Mouse (Mus musculus) 3134 (cell line): Measurements from ENCODE around the gene Picalm.
"Not testable (repeated sequence)": the region's sequence is repeated elsewhere in the genome, so short reads cannot be mapped to it uniquely, and the experiment has no call there.

Source experiments
- DNase-seq: peaks from one replicate; pipeline ENCODE4 v3.0.0-alpha.2; 2011; ENCODE audit warnings: low spot score; ENCODE audit not compliant: insufficient read length; ENCODE audit errors: extremely low read depth

Picalm gene

DNA sequence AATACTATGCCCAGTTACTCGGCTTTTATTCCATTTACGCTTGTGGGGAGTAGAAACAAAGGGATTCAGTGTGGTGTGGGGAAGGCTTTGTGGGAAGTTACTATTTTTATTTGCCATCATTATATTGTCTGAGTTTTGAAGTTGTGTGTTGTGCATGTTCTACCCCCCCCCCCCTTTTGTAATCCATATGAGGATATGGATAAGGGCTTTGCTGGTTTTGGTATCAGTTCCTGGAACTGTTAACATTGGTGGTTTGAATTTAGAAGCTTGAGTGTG, 1.3 kb downstream of the Picalm start:
- DNase-seq = no peak

DNA sequence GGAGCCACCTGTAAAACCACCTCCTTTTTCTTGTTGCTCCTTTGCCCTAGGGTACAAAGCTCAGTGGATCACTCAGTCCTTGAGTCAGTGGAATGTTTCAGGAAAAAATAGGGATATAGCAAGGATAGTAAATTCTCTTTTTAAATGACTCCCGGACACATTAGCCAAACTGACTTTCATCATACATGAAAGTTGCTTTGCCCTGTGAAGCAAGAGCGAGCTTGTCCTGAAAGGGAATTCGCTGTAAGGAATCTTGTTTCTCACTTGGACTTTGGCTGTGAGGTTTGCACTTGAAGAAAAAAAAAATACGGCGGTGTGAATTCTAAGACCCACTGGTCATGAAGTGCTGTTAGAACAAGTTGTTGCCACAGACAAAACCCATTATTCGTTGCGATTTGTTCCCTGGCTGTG, 1.8 kb downstream of the Picalm start:
- DNase-seq = no peak

DNA sequence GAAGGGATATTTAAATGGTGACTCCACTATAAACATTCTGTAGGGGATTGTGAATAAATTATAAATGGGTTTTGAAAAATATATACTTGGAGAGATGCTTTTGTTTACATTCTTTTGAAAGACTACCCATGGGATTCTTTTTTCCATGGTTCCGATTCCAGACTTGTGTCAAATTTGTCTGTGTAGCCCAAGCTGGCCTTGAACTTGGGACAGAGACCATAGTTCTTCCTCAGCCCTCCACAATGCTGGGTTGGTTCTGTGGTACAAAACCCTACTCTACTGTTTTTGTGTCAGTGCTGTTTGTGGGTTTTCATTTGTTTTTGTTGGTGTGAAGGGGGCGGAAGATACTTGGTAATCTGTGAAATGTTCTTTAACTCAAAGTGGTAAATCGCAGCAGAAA, 2.3 kb downstream of the Picalm start:
- no peak for DNase-seq

DNA sequence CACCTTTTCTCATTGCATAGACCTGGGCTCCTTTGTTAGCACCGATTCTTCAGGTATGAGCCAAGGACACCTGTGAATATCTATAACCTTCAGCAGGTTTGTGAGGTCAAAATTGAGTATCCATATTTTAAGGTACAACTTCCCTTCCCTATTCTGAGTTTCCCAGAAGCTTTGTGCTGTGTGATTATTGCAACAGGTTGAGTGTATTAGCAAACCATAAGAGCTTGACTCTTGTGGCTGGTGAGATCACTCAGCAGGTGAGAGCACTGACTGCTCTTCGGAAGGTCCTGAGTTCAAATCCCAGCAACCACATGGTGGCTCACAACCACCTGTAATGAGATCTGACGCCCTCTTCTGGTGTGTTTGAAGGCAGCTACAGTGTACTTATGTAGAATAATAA, 6.7 kb downstream of the Picalm start:
- no peak for DNase-seq

DNA sequence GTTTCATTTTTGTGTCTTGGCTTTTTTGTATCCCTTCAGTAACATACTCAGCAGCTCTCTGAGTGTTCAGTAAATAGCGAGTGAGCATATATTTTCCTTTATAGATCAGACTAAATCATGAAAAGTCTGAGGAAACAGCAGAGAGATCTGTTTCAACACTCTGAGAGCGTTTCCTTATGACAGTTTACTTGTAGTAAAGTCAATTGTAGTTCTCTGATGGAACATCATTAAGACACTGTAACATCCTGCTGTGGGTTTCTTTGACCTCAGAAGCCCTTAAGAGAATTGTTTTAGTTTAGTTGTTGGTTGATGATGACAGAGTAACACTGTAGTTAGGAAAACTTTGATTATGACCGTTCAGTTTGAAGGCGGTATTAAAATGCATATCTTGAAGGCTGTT, 8.3 kb downstream of the Picalm start:
- DNase-seq = no peak

DNA sequence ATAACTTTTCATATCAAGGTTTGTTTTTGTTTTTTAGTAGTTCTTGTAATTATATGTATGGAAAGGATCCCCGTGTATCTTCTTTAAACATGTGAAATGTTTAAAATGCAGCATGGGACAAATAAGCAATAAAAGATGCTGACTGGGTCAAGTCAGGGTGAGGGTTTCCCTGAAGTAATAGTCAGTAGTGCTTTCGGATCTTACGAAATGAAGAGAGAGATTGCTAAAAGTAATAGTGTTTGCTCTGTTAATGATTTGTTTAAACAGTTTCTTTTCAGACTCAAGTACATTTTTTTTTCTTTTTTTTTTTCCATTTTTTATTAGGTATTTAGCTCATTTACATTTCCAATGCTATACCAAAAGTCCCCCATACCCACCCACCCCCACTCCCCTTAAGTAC, 10.3 kb downstream of the Picalm start:
- DNase-seq = no peak

DNA sequence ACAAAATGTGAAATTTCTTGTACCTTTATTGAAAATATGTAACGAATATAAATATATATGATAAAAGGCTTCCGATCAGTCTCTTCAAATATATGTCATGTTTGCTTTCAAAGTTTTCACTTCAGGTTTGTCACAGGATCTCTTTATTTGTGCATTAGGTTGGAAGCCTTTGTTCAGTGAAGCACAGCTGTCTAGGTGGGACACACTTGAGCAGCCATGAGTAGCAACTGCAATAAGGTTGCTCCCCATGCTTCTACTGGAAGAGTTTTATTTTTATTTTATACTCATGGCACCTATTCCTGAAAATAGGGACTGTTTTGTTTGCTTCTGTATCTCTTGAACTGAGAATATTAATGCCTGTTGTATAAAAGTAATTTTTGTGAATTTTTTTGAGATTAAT, 14.3 kb downstream of the Picalm start:
- no peak for DNase-seq

DNA sequence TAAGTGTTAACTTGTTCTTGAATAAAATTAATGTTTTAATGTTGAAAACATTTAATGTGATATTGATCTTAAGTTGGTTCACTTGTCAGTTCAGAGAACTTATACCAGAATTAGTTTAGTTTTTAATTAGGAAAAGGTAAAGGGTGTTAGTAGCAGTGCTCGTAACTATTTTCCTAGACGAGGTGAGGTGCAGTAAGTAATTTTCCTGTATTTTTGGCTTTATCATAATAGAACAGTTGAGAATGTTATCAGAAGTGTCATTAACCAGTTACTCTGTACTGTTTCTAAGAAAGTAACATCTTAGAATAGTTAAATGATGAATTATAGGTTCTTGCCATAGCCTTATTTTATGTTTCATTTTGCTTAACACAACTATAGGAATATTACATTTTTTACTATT, 15.0 kb downstream of the Picalm start:
- DNase-seq = no peak

DNA sequence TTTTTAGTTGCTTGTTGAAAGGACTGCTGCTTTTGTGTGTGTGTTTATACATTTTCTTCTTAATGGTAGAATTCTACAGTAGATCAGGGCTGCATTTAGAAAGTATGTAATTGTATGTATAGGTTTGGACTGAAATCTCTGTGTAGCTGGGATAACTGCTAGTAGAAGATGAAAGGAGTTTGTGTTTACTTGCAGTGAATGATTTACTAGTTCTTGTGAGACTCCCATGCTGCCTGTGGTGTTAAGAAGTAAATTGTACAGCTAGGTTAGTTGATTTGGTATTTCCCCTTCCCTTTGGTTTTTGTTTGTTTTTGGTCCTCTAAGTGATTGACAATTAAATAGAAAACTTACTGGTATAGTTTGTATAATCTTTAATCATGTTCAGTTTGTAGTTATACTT, 15.4 kb downstream of the Picalm start:
- no peak for DNase-seq

DNA sequence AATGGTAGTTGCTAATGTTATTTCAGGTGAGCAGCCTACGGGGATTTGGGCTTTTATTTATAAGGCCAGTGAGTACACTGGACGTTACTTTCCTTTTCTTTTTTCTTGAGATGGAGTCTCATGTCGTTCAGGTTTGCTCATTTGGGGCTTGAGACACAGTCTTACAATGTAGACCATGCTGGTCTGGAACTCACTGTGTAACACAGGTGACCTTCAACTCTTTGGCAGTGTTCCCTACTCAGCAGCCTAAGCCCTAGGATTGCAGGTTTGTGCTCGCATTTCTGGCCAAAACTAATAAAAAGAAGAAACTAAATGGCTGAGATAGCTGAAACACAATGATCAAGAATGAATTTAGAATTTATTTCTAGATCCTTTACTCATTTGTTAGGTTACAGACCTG, 15.9 kb downstream of the Picalm start:
- DNase-seq = no peak

DNA sequence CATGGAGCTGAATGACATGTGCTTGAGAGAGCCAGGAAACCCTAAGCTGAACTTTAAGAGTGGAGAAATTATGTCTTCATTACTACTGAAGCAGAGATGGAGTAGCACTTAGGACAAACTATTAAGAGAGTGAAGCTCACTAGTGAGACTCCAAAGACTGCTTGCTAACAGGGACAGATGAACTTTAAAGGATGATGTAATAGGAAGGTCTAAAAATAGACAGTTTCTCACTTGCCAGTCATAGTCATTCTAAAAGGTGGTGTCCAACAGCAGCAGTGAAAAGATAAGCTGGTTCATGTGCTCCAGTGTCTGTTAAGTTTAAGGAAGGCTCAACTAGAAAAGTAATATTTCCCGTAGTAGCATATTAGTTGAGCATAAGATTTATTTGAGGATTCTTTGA, 16.3 kb downstream of the Picalm start:
- DNase-seq = peak; percentile 15

DNA sequence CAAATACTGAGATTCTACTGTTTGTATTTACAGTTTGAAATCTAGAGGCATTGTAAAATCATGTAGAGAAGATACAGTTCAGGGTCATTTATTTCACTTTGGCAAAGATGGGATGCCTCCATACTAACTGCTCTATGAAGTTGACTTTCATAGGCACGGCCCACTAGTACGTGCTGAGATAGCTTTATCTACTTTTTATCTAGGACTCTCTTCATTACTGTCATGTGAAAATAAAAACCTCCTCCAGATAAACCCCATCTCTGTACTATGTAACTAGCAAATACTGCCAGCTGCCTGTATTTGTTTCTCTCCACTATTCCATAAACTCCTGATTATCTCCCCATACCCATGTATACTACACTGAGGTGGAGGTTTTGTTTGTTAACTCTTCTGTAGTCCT, 18.0 kb downstream of the Picalm start:
- DNase-seq = no peak

DNA sequence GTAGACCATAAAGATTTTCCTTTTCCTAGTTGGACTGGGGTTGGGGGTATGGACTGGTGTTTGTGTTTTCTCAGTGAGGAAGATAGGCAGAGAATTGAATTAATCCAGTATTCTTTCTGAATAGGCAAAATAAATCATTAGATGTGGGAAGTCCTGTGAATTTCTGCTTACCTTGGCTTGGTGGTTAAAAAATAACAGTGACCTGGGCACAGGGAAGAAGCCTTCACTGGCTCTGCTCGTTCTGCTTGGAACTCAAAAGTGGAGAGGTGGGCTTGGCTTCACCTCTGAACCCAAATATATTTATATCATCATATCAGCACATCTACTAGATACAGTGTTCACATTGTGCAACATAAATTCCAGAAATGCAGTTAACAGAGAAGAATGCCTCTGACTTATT, 18.5 kb downstream of the Picalm start:
- DNase-seq = no peak

DNA sequence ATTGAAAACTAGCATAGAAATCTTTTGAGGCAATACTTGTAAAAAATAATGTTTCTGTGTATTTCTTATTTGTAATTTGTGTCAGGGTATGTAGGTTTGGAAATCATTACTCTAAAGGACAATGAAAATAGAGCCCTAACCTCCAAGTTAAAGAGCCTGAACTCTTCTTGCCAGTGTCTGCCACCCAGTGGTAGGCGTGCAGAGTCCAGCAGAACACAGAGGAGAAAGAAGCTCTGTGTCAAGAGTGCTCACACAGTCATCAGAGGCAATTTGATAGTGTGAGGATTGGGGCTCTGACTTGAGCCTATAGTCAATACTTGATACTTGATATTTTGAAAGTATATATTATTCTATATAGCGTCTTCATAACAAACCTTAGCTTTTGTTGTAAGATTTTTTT, 20.3 kb downstream of the Picalm start:
- DNase-seq = no peak

DNA sequence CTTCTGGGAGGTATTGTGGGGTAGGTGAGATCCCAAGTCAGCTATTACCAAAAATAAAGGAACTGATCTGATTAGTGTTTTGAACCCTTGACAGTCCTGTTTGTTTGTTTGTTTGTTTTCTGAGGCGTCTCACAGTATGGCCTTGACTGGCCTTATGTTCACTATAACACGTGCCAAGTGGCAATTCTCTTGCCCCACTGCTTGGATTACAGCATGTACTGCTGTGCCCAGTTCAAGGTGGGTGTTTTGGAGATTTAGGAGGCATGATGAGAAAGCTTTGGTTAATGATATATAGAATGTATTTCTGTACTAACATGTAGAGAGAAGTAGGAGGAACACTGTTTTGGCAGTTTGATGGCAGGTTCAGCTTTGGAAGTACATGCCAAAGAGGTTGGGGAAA, 28.0 kb downstream of the Picalm start:
- DNase-seq = no peak

DNA sequence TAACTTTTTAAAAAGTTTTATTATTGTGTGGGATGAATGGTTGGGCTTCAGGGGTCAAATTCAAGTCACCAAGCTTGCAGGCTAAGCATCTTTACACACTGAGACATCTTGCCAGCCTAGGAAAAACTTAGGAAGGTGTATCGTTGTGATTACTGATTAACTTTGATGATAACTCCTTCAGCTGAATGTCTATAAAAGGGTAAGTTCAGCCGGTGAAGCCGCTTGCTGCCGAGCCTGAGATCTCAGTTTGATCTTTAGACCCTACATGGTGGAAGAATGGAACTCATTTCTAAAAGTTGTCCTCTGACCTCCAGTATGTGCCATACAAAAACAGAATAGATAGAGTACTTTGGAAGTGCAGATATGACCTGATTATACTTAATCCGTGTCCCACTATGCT, 30.6 kb downstream of the Picalm start:
- DNase-seq = no peak

DNA sequence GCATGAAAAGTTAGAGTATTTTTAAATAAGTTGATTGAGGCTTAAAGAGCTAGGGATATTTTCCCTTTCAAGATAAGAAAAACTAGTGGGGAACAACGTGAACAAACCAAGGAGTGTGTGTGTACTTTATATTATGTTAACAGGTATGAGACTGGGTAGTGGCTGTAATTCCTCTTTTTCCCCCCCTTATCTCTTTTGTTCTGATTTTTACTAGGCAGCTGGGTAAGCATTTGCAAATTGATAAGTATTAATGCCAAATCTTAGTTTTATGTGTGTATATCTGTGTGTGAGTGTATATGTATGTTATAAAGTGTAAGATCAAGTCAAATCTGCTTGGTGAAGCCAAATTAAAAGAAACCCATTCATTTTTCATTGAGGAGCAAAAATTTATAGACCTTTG, 34.3 kb downstream of the Picalm start:
- DNase-seq = no peak

DNA sequence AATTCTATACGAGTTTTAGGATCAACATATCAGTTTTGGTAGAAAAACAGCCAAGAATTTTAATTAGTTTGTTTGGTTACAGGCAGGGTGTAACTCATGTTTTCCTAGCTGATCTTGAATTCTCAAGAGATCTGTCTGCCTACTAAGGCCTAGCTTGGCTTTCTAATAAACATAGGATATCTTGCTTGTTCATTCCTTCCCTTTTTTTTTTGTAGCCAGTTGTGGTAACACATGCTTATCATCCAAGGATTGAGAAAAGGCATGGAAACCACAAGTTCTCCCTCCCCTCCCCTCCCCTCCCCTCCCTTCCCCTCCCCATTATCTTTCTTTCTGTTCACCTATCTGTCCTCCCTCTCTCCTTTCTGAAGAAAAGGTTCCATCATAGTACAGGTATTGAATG, 36.0 kb downstream of the Picalm start:
- no peak for DNase-seq

DNA sequence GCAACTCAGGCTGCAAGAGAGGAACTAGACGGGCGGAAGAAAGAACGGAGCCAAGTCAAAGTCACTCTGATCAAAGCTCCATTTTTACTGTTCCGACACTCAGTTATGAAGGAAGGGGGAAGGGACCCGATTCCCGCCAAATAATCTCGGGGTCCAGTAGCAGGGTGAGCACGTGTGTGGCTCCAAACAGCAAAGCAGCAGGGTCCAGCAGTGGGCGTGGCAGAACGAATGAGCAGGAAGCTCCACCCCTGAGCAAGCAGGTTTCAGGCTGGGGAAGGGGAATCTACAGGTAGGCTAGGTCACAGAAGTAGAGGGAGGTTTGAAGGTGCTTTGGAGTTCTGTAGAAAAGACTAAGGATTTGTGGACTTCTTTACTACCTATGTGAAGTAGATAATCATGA, 37.8 kb downstream of the Picalm start:
- DNase-seq = not testable (repeated sequence)

DNA sequence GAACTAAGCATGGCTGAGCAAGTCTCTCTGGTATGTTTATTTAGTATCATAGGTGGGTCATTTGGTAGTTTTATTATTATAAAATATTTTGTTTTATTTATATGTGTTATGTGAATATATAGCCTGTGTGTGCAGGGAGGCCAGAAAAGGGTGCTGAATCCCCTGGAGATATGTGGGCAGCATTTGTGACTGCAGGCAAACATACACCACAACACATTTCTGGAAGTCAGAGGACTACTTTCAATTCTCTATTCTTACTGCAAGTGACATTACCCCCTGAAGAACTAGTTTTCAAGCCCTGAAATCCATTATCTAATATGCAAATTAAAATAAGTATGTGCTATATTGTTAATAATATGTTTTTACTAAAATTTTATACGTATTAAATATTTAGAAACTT, 43.8 kb downstream of the Picalm start:
- no peak for DNase-seq

DNA sequence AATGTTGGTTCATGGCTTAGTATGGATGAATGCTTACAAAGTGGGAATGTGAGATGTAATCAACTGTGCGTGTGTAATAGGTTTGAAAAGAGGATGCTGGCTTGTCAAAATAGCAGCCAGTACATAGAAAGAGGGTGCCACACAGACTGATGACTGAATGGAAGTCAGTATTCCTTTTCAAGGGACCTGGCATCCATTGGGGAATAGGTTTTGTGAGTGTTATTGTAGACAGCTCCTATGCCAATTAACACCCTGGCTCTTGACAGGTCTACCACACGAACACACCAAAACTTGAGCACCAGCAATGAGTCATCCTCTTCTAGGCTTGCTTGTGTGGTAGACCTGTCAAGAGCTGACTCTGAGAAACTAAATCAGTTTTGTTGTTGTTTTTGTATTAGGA, 45.6 kb downstream of the Picalm start:
- no peak for DNase-seq

DNA sequence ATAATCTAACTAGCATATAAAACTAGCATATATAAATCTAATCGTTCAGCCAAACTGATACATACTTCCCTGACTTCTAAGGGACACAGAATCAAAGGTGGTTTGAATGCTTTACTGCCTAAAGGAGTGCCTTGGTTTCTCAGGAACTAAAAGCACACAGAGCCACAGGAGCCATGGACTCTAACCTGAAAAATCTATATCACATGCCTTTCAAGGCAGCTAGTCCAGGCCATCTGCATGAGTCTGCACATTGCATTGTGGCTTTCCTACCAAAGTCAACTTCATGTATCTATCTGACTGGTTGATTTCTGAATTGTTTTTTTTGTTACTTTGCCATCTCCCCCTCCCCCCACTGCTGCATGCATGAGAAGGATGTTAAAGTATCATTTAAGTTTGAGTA, 50.6 kb downstream of the Picalm start:
- DNase-seq = no peak

DNA sequence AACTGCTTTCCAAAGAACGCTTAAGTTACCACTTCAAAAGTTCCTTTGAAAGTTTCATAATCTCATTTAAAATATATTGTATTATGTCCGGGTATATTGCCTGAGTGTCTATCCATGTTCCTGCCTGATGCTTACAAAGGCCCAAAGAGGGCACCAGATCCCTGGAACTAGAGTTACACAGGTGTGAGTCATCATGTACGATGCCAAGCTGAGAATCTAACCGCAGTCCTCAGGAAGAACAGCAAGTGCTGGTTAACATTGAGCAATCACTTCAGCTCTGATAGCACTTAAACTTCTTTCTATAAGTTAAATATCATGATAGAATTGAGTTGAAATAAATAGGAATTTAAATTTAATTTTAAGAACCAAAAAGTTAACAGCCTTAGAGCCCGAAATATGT, 70.2 kb downstream of the Picalm start:
- DNase-seq = peak; percentile 41

DNA sequence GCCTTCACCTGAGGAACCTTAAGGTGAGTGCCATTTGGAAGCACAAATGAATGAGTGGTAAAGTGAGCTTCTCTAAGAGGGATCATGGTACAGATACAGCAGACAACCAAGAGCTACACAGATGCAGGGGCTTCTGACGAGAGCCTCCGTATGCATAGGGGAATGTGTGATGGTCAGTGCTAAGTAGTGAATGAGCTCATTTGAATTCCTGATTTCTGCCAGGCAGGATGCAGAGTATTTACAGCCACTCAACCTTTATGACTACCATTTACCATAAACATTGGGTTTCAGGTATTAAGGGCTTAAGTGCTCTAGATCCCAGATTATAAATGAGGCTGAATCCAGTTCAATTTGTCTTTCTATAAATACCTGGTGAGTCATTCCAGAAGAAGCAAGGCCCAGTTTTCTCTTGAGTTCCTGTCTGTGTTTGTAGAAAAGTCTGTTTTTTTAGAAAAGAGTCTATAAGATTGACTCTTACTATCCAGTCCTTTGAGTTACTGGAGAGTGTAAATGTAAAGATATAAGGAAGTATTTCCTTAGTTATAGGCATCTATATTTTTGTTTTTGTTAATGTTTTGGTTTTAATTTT, 72.0 kb downstream of the Picalm start:
- no peak for DNase-seq
